Mouse (Mus musculus): ENCODE results near the gene Samd3. TPM values are rescaled to one million over a fixed set of nuclear protein-coding genes. Genes with fewer than 3 reads are reported as not detected.

Gene Samd3
- polyA plus RNA-seq, 1 experiment from 2014 or later, result not detected

- Histone ChIP-seq H3K4me2 (ENCODE audit: low read length) (no peak overlapping the region), H3K9me3 (replicated peaks; ENCODE audit: low read length) (no peaks in the 10 kb centered on the region), H3K27ac (no peak overlapping the region), H3K27me3 (ENCODE audit: insufficient read depth, low read length) (no peaks in the 10 kb centered on the region), H3K36me3 (ENCODE audit: insufficient read depth, low read length) (no peaks in the 10 kb centered on the region), H3K9ac (ENCODE audit: low read depth, low read length) (no peak overlapping the region), H3K4me1 (replicated peaks; ENCODE audit: insufficient read depth, low read length) (no peaks in the 10 kb centered on the region), H3K4me3 (replicated peaks; ENCODE audit: low read depth, low read length) (no peak overlapping the region)
- no peak for ATAC-seq (replicated peaks; ENCODE audit: low FRiP score, low read depth)
- no peak for DNase-seq (ENCODE audit: low spot score)
- TF ChIP-seq CTCF (IDR thresholded peaks at IDR 0.05; ENCODE audit: low read depth), result no peak
- WGBS, result 81% methylated on average over 7 of the region's 7 CpGs
Measured at GRCm38 (mm10) chr10:26249426-26250165, 20.1 kb downstream of the Samd3 start.

- no peak overlapping the region for H3K27ac ChIP-seq
- H3K36me3 ChIP-seq (ENCODE audit: insufficient read depth, low read length), result no peaks in the 10 kb centered on the region
Measured at GRCm38 (mm10) chr10:26259908-26260307, 30.4 kb downstream of the Samd3 start.

GRCm38 (mm10) chr10:26263744-26264459 is 34.4 kb downstream of the Samd3 start:
- no peak overlapping the region for H3K4me2 ChIP-seq (ENCODE audit: low read length)
- H3K36me3 ChIP-seq (ENCODE audit: insufficient read depth, low read length), result no peaks in the 10 kb centered on the region
- 84% methylated on average over 3 of the region's 3 CpGs for WGBS
- no peak overlapping the region for H3K27ac ChIP-seq
- H3K9ac ChIP-seq (ENCODE audit: low read depth, low read length), result no peak overlapping the region
- H3K4me1 ChIP-seq (replicated peaks; ENCODE audit: insufficient read depth, low read length), result no peaks in the 10 kb centered on the region
- H3K4me3 ChIP-seq (replicated peaks; ENCODE audit: low read depth, low read length), result no peak overlapping the region
- no peak for ATAC-seq (replicated peaks; ENCODE audit: low FRiP score, low read depth)
- no peak for DNase-seq (ENCODE audit: low spot score)
- no peaks in the 10 kb centered on the region for H3K27me3 ChIP-seq (ENCODE audit: insufficient read depth, low read length)
- no peak for TF ChIP-seq CTCF (IDR thresholded peaks at IDR 0.05; ENCODE audit: low read depth)
- no peaks in the 10 kb centered on the region for H3K9me3 ChIP-seq (replicated peaks; ENCODE audit: low read length)

More at GRCm38 (mm10) chr10:26259908-26260307, 30.4 kb downstream of the Samd3 start:
- Histone ChIP-seq H3K9me3 (replicated peaks; ENCODE audit: low read length) (no peaks in the 10 kb centered on the region), H3K4me3 (replicated peaks; ENCODE audit: low read depth, low read length) (no peak overlapping the region), H3K9ac (ENCODE audit: low read depth, low read length) (no peak overlapping the region), H3K4me2 (ENCODE audit: low read length) (no peak overlapping the region), H3K27me3 (ENCODE audit: insufficient read depth, low read length) (no peaks in the 10 kb centered on the region), H3K4me1 (replicated peaks; ENCODE audit: insufficient read depth, low read length) (no peaks in the 10 kb centered on the region)
- ATAC-seq (replicated peaks; ENCODE audit: low FRiP score, low read depth) (no peak), DNase-seq (ENCODE audit: low spot score) (no peak)
- 67% methylated on average over 4 of the region's 4 CpGs for WGBS
- no peak for TF ChIP-seq CTCF (IDR thresholded peaks at IDR 0.05; ENCODE audit: low read depth)

- Histone ChIP-seq H3K4me3 (replicated peaks; ENCODE audit: low read depth, low read length) (no peak overlapping the region), H3K27ac (no peak overlapping the region), H3K36me3 (ENCODE audit: insufficient read depth, low read length) (peaks cover 12% of the 10 kb centered on the region; the same call in 1 of the 2 replicates), H3K9me3 (replicated peaks; ENCODE audit: low read length) (no peaks in the 10 kb centered on the region), H3K4me1 (replicated peaks; ENCODE audit: insufficient read depth, low read length) (no peaks in the 10 kb centered on the region), H3K27me3 (ENCODE audit: insufficient read depth, low read length) (no peaks in the 10 kb centered on the region), H3K4me2 (ENCODE audit: low read length) (no peak overlapping the region), H3K9ac (ENCODE audit: low read depth, low read length) (no peak overlapping the region)
- ATAC-seq (replicated peaks; ENCODE audit: low FRiP score, low read depth) (no peak), DNase-seq (ENCODE audit: low spot score) (no peak)
- 95% methylated on average over 6 of the region's 6 CpGs for WGBS
- TF ChIP-seq CTCF (IDR thresholded peaks at IDR 0.05; ENCODE audit: low read depth), result no peak
Measured at GRCm38 (mm10) chr10:26275414-26275813, 45.9 kb downstream of the Samd3 start.

- H3K36me3 ChIP-seq (ENCODE audit: insufficient read depth, low read length), result peaks cover 16% of the 10 kb centered on the region; the same call in 1 of the 2 replicates
- H3K9me3 ChIP-seq (replicated peaks; ENCODE audit: low read length), result no peaks in the 10 kb centered on the region
- H3K4me1 ChIP-seq (replicated peaks; ENCODE audit: insufficient read depth, low read length), result no peaks in the 10 kb centered on the region
- H3K27me3 ChIP-seq (ENCODE audit: insufficient read depth, low read length), result no peaks in the 10 kb centered on the region
- H3K4me3 ChIP-seq (replicated peaks; ENCODE audit: low read depth, low read length), result no peak overlapping the region
- H3K27ac ChIP-seq, result no peak overlapping the region
- H3K9ac ChIP-seq (ENCODE audit: low read depth, low read length), result no peak overlapping the region
- TF ChIP-seq CTCF (IDR thresholded peaks at IDR 0.05; ENCODE audit: low read depth), result no peak
- ATAC-seq (replicated peaks; ENCODE audit: low FRiP score, low read depth) (no peak; the same call in 1 of the 2 replicates), DNase-seq (ENCODE audit: low spot score) (no peak)
- WGBS, result 68% methylated on average over 8 of the region's 8 CpGs
- no peak overlapping the region for H3K4me2 ChIP-seq (ENCODE audit: low read length)
Measured at GRCm38 (mm10) chr10:26280009-26280408, 50.5 kb downstream of the Samd3 start.

GRCm38 (mm10) chr10:26287136-26287535 is 57.6 kb downstream of the Samd3 start:
- no peaks in the 10 kb centered on the region for H3K4me1 ChIP-seq (replicated peaks; ENCODE audit: insufficient read depth, low read length)
- no peak overlapping the region for H3K27ac ChIP-seq
- DNase-seq (ENCODE audit: low spot score) (no peak), ATAC-seq (replicated peaks; ENCODE audit: low FRiP score, low read depth) (no peak)
- no peak overlapping the region for H3K9ac ChIP-seq (ENCODE audit: low read depth, low read length)
- H3K4me2 ChIP-seq (ENCODE audit: low read length), result no peak overlapping the region
- no peaks in the 10 kb centered on the region for H3K27me3 ChIP-seq (ENCODE audit: insufficient read depth, low read length)
- peaks cover 9% of the 10 kb centered on the region; the same call in 1 of the 2 replicates for H3K36me3 ChIP-seq (ENCODE audit: insufficient read depth, low read length)
- no peaks in the 10 kb centered on the region for H3K9me3 ChIP-seq (replicated peaks; ENCODE audit: low read length)
- no peak for TF ChIP-seq CTCF (IDR thresholded peaks at IDR 0.05; ENCODE audit: low read depth)
- 88% methylated on average over 7 of the region's 7 CpGs for WGBS
- H3K4me3 ChIP-seq (replicated peaks; ENCODE audit: low read depth, low read length), result no peak overlapping the region

All from kidney, postnatal 0 days (tissue).